Mouse (Mus musculus): ENCODE results near the gene Adgrb3.
A peak's percentile ranks its signal among the peaks of the same experiment; 100 is the strongest.
"Not testable (repeated sequence)": the region's sequence is repeated elsewhere in the genome, so short reads cannot be mapped to it uniquely, and the experiment has no call there.

Gene Adgrb3

DNA sequence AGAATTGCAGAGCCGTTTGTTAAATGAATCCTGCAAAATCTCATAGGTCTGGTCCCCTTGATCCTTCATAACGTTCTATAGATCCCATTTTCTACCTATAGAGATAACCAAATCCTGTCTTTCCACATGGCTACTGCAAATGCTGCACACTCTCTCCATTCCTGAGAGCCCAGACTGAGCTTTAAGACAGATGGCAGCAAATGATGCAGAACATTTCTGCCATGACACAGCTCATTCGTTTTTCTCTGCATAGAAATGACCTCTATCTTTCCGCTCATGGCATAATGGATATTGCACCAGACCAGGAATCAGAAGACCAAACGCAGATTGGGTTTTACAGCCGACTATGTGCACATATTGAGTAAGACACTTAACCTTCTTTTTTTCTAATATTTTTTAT lies 84.8 kb downstream of the Adgrb3 start:
- no peak for DNase-seq (ENCODE audit: low spot score)

DNA sequence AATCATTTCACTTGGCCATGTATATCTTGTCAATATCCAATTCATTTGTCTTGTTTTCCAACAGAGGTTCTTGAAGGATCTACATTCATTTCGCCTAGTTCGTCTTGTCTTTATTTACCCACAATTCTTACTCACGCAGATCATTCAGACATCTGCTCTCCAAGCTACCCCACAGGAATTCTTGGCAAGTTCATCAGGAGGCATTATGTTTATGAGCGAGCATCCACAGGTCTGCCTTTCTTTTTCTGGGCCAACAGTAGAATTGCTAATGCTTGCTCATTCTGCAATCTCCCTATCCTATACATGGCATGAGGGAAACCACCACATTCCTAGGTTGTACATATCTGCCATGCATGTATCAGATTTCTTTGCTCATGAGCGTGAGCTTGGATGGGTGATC lies 99.7 kb downstream of the Adgrb3 start:
- DNase-seq (ENCODE audit: low spot score): no peak

DNA sequence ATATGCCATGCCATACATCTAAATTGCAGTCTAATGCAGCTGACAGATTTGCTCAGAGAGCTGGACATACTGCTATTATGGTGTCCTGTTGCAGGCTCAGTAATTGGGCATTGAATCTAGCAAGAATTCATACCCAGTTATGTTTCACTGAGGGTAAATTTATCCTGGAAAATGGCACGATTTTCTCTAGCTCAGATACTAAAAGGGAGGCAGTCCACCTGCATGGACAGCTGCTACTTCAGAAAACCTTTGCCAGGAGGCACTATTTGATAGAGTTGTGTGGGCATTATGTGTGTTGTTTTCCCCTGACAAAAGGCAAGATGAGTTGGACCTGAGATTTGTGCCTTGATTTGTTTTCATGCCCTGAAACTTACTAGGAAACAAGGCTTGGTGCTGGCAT lies 118.0 kb downstream of the Adgrb3 start:
- DNase-seq (ENCODE audit: low spot score): no peak

DNA sequence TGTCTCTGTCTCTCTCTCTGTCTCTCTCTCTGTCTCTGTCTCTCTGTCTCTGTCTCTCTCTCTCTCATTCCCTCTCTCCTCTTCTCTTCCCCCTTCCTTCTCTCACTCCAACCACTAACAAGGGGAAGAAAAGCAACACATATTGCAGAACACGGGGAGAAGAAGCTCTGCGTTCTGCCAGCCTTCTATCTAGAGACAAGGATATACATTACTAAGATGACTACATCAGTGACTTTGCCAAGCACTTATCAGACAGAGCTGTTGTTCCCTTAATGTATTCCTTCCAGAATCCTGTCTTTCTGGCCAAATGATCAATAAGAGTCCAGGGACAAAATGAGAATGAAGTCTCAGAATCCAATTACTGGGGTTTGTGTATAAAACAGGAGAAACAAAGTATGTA lies 123.2 kb downstream of the Adgrb3 start:
- no peak for DNase-seq (ENCODE audit: low spot score)

DNA sequence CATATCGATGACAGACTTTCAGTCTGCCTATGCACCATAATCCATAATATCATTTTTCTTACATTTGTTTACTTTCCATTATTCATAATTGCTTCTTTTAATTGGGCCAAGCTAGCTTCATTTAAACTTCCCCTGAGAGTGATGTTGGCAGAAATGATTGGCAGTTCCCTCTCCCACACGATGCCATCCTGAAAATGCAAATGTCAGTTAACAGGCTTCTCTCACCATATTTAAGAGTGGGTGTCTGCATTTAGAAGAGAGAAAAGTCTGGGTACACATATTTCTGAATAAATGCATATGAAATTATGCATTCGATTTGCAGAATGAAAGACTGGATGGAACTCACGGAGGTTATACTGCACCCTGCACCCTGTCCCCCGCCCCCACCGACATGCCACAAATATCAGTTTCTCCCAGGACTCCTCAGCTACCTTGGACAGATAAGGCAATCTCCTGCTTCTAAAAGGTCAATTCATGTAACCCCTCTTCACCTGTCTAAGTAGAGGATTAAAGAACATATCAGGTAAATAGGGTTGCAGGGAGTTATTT lies 130.7 kb downstream of the Adgrb3 start:
- no peak for DNase-seq (ENCODE audit: low spot score)

DNA sequence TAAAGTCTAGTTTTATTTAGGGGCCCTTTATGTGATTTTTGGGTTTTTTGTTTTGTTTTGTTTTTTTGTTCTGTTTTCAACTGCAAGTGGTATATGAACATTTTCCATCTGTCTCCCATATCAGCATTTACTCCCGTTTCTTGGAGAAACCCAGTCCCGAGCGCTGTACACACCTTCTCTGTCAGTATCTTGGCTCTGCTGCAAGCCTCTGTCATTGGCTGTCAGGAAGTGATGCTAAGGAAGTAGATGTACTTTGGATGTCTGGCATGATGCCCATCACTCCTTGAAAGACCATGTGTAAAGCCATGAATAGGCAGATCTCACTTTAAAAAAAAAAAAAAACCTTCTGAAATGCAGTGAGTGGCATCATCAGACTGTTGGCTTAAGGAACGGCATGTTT lies 132.3 kb downstream of the Adgrb3 start:
- DNase-seq (ENCODE audit: low spot score): no peak

DNA sequence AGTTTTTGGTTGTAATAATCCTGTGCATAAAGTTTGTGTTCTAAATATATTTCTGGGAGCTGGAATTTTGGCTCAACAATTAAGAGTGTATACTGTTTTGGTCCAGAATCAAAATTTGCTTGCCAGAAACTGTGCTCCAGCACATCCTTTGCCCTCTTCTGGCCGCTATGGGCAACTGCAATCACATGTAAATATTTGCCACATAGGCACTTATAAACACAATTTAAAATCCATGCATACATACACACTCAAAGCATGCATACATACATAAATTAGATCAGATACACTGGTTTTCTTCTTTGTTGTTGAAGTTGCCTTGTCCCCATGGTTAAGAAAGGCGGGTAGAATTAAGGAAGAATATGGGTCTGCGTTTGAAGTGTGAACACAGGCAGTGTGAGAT lies 132.7 kb downstream of the Adgrb3 start:
- DNase-seq (ENCODE audit: low spot score): no peak

DNA sequence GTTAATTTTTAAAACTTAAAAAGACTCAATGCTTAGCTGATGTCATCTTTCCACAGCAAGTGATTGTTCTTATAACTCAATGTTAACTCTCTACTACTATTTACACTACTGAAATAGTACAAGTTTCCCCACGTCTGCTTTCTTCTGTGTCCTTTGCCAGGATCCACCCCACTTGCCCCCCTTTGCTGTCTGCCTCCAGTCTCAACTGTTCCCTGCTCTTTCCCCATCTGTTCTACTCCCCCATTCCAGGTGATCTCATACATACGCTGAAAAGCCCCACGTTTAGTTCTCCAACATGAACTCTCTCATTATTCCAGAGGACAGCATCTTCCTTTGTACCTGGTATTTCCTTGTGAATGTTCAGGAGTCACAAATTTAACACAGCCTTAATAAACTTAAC lies 147.4 kb downstream of the Adgrb3 start:
- DNase-seq (ENCODE audit: low spot score): no peak

DNA sequence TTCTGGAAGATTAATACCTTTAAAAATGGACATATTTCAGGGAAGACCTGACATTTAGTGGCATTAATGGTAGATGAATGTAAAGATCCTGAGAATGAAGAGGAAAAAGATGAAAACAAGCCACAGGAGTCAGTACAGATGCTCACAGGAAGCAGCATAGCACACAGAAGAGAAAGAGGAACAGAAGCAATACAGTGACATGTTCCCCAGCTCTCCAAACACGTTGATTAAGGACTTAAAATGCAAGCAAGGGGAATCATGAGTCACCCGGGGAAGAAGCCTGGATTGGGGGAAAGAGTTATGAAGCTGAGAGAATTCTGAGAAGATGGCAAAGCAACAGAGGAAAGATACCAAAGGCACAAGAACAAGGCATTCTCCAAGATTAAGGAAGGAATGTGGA lies 149.9 kb downstream of the Adgrb3 start:
- DNase-seq (ENCODE audit: low spot score): no peak

DNA sequence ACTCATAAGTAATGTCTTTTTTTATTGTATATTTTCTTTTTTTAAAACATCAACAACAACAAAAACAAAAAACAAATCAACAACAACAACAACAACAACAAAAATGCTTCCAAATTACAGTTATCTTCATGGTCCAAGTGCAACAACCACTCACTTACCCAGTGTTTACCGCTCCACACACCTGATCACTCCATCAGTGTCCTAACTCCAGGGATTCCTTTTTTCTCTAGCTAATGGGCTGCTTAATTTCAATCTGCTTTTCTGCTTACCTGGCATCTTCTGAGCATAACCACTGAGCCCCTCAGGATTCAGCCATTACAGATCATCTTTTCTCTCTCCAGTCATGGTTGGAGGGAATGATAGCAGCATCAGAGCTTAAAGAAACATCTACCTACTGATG lies 176.8 kb downstream of the Adgrb3 start:
- DNase-seq (ENCODE audit: low spot score): no peak

DNA sequence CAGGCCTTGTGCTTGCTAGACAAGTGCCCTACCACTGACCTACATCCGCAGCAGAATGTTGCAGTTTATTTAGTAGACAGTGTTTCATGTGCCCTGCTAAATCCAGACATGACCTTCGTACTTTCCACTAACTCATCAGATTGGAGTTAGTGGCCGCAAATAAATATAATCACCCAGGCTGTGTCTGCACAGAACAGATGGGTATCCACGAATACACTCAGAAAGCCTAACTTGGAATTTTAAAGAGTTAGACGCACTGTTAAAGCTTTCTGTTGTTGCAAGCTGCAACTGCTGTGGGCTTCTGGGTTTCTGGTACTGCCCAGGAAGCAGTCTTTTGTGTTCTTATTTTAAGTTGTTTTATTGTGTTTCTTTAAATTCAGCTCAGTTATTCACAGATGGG lies 185.3 kb downstream of the Adgrb3 start:
- DNase-seq (ENCODE audit: low spot score): no peak

DNA sequence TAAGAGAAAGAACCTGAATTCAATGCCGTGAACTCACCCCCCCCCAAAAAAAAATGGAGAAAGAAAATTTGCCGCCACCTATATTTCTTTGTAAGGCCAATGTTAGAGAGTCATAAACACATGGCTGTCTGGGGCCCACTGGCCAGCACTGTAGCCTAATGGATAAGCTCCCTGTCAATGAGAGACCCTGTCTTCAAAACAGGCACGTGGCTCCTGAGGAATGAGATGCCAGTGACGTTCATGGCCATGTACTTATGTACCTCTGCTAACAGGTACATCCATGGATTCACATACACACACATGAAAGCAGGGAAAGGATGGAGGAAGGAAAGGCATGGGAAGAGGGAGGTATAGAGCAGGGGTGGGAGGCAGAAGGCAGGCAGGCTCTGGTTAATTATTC lies 208.0 kb downstream of the Adgrb3 start:
- DNase-seq (ENCODE audit: low spot score): no peak

DNA sequence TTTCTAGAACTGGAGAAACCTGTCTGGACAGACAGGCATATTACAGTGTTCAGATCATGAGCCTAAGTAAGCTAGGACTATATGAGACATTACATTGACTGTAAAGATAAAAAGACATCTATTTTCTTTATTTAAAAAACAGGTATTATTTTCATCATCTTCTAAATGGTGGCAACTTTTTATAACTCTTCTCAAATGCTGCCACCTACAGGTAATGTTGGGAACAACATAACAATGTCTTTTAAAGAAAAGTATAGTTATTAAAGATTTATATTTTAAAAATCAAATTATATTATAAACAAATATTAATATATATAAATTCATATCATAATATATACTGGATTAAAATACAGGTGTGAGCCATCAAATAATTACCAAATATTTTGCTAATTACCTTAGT lies 212.6 kb downstream of the Adgrb3 start:
- peak; percentile 32 for DNase-seq (ENCODE audit: low spot score)

DNA sequence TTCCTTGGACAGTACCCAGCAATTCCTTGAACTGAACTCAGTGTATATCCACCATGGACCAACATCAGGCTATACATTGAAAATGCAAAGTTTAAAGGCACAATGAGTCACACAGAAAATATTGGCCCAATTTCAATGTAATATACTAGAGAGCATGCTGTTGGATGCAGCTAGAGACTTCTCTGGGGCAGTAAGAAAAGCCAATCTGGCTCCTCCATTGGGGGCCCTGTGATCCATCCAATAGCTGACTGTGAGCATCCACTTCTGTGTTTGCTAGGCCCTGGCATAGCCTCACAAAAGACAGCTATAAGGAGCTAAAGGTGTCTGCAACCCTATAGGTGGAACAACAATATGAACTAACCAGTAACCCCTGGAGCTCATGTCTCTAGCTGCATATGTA lies 218.7 kb downstream of the Adgrb3 start:
- not testable (repeated sequence) for DNase-seq (ENCODE audit: low spot score)

DNA sequence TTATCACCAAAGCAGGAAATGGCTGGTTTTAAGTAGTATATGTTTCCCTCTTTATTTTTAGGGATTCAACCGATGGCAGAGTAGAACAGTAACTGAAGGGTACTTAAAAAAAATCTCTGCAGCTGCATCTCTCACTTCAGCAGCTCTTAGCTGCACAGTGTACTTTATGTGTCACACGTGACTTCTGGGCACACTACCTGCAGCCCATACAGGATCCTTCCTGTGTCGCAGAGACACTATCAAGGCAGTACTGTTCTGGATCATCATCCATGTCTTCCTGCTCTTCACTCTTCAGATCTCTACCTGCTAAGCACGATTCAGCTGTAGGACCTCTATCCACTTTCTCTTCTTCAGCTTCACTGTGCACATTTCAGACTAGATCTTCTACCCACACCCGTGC lies 230.6 kb downstream of the Adgrb3 start:
- no peak for DNase-seq (ENCODE audit: low spot score)

DNA sequence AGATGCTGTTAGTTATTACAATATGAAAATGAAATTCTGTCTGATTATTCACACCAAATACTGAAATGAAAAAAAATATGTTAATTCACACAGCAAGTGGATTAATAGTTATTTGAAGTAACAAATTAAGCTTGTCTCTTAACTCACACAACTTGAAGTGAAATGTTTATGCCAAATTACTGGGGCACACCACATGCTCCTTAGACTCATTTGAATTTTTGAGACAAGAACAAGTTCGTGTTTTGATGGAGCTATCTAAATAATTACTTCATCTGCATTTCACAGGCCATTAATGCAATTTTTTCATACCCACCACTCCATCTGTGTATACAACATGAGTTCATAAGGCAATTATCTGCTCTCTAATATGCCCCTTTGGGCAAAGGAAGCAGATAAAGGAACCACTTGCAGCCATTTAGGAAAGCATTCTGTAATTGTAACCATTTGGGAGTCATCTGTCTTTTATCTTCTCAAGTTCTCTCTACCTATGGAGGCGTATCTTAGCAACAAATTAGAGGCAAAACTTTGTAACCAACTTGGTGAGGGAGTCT lies 240.9 kb downstream of the Adgrb3 start:
- DNase-seq (ENCODE audit: low spot score): peak; percentile 7

DNA sequence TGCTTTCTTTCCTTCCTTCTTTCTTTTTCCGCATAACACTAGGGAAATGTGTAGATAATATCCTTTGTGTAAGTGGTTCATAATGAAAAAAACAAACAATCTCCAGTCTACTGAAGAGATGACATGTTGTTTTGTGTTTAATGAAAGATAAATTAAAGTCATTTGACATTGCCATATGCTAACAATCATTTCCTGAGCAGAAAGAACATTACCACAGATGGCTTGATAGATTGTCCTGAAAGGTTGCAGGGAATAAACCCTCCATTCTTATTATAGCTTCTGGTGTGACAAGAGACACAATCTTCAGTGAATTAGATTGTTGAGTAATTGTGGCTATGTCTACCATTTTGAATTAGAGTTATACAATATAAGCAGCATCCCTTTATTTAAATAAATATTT lies 247.8 kb downstream of the Adgrb3 start:
- peak; percentile 69 for DNase-seq (ENCODE audit: low spot score)

DNA sequence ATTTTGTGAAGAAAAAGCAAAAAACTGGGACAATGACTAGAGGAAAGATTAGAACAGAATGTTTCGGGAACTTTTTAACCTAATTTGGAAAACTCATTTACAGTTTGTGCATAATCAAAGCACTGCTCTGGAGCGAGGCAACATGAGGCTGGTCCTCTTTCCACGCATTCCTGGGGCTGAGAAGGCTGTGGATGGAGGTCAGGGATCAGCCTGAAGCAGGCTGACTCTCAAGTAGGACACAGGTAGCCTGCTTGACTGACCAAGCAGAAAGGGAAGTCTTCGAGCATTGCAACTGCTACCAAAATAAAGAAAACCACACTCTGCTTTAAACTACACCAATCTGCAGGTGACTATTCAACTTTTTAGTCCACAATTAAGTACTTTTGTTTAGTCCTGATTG lies 251.7 kb downstream of the Adgrb3 start:
- no peak for DNase-seq (ENCODE audit: low spot score)

DNA sequence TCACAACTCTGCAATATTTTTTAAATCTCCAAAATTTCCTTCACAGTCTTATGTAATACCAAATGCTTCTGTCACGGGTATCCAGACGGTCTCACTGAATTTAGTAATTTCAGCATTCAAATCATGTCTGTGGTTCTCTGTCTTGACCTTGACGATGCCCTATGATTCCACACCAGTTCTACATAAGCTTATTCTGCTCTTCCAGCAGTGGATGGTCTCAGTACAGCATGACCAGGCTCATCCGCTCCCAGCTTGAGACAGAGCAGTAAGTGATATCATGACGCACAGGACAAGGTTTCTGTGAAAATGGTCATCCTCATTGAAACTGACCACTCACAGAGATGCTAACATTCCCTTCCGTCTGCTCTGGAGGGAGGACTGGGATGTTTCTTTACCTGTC lies 252.9 kb downstream of the Adgrb3 start:
- no peak for DNase-seq (ENCODE audit: low spot score)

DNA sequence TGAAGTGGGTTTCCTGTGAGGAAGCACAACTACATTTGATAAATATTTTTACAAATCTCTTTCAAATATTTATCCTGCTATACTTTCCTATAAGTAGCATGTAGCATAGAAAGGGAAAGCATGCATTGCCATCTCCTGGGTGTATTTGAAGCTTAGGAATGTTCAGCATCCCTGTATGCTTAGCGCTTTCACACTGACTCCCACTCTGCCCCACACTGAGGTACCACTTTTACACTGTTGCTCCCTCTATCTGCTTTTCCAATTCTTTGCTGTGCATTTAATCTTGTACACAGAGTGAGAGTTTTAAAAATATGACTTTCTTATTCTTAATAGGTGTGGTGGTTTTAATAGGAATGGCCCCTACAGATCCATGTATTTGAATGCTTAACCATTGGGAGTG lies 261.4 kb downstream of the Adgrb3 start:
- DNase-seq (ENCODE audit: low spot score): no peak

DNA sequence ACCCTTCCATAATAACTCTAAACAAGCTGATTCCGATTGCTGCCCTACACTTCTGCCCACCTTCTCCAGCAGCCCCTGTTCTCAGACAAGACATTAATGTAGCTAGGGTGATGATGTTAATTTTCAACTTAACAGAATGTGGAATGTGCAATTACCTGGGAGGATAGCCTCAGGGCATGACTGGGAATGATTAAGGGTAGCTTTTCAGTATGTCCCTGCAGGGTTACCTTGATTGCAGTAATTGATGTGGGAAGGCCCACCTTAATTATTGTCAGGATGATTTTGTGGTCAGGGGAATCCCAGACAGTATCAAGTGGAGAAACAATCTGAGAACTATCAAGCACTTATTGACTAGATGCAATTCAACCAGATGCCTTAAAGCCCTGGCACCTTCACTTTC lies 283.4 kb downstream of the Adgrb3 start:
- DNase-seq (ENCODE audit: low spot score): no peak

DNA sequence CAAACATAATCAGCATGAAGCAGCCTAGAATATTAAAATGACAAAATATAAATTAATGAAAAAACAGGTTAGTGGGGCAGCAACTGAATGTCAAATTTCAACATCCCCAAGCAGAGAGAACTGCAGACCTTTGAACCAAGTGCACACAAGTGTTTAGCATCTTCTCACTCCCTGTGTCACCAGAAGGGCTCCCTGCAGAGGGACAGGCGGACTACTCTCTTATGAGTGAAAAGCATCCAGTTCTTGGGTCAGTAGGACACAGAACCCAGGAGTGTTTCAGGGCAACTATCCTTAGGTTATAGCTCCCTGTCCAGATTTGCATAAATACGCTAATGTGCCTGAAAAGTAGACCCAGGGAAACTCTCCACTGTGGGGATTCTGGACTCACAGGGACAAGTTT lies 285.6 kb downstream of the Adgrb3 start:
- no peak for DNase-seq (ENCODE audit: low spot score)

DNA sequence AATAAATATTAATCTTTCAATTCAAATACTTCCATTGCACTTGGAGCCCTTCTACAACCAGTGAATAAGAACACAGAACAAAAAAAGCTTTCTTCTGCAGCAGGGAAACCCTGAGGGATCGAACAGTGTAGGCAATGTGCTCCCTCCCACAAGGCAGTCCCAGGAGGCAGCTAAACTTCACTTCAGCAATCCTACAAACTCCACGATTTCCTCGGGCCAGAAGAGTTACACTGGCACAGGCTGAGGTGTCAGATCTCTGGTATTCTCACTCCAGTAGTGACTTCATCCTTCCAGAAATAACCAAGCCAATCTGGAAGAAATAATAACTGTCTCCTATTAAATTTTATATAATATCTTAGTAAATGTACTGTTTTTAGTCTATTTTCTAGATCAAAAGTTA lies 286.6 kb downstream of the Adgrb3 start:
- no peak for DNase-seq (ENCODE audit: low spot score)

DNA sequence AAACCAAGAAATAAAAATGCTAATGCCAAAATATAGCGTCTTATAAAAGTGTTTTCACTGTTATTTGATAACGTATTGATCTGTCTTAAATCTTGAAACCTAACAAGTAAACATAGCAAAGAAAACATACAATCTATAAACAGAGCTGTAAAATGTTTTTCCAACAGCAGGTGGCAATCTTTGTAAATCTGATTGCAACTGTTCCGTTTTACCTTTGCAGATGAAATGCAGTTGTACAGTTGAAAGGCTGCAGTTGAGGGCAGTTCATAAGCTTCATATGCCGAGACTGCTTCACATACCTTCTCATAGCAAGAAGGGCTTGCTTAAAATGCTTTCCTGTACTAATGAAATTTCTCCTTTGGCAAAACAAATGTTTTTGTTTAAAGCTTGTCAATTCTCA lies 302.5 kb downstream of the Adgrb3 start:
- DNase-seq (ENCODE audit: low spot score): peak; percentile 66
